Mouse (Mus musculus) left cerebral cortex, adult 9 months (tissue): ENCODE measurements around the gene Olfr522.
"Not testable (repeated sequence)": the region's sequence is repeated elsewhere in the genome, so short reads cannot be mapped to it uniquely, and the experiment has no call there.

Experiments
- DNase-seq, 2 experiments: peaks; one replicate each; pipeline ENCODE4 v3.0.0; 2022; ENCODE audit warnings: low spot score in 2 of 2

Gene Olfr522

GRCm38 (mm10) chr7:140160363-140160762 lies 4.2 kb downstream of the Olfr522 start:
- no peak for DNase-seq

- DNase-seq: peak; percentile 55 to 79
Measured at GRCm38 (mm10) chr7:140154218-140154927, 10.2 kb downstream of the Olfr522 start, which contains the start of gene Sprn. Gene Sprn, minus strand, starts transcription at chr7:140154877.

- DNase-seq: no peak
Measured at GRCm38 (mm10) chr7:140153829-140154217, 10.7 kb downstream of the Olfr522 start.

GRCm38 (mm10) chr7:140153383-140153782 lies 11.2 kb downstream of the Olfr522 start:
- DNase-seq: peak in 1 of 2 experiments; percentile 64

DNA sequence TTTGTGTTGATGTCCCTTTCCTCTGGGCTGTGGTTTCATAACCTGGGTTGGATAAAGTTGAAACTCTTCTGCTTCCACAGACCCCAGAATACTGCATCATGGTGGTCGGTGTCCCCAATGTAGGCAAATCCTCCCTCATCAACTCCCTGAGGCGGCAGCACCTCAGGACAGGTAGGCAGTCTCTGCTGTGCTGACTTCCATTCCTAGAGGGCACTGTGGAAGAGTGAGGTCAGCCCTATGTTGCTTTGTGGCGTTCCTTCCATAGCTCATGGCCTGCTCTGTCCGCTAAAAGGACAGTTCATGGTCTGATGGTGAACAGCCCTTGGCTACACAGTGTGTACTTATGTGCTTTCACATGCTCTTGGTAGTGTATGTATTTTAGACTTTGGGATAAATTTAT lies 20.0 kb downstream of the Olfr522 start:
- no peak for DNase-seq

- peak in 1 of 2 experiments; percentile 67 for DNase-seq
Measured at GRCm38 (mm10) chr7:140141350-140141749, 23.2 kb downstream of the Olfr522 start.

DNA sequence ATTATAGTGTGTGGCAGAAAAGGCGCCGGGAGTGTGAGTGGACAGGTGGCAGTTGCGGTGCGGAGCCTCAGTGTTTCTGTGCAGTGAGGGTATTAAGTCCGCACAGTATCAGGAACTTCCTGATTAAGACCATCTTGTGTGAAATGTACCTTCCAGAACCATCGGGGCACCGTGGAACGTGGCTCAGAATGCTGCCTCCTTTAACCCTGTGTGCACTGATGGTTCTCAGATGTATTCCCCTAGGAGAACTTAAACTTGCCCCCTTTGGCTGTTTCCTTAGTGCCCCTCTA lies 26.6 kb downstream of the Olfr522 start:
- DNase-seq: no peak

DNA sequence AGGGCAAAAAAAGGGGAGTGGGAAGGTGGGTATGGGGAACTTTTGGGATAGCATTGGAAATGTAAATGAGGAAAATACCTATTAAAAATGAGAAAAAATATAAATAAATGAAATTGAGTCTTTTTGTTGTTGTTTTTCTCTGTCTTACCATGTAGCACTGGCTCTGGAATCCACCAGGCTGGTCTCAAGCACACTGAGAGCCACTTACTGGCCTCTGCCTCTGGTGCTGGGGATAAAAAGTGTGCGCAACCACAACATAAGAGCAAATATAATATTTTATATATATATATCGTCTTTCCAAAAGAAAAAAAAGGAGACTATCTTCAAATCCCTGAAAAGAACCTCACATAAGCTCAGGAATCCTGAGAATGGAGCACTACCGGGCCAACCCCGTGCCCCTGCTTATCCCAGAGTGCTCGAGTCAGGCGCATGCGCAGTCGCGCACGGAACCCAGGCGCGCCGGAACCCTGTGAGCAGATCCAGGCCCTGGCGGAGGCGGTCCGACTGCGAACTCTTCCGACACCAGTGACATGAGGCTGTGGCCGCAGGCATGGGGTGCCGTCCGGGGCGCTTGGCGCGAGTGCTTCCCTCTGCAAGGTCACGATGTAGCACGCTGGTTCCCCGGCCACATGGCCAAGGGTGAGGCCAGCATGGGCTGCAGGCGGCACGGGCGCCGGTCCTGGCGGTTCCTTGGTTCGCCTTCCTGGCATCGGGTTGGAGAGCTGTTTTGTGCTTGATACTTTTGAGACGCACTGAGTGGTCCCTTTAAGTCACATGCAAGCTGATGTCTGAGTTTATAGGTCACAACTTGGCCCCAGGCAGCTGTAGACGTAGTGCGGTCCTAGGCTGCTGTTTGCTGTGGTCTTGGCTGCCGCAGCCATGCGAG lies 27.2 kb downstream of the Olfr522 start, which contains the start of gene Mtg1:
Gene Mtg1, plus strand, starts transcription at position 430 of the 886 bp plus-strand sequence.
- peak; percentile 89 to 98 for DNase-seq

- DNase-seq: no peak
Measured at GRCm38 (mm10) chr7:140135106-140135770, 29.3 kb downstream of the Olfr522 start.

DNA sequence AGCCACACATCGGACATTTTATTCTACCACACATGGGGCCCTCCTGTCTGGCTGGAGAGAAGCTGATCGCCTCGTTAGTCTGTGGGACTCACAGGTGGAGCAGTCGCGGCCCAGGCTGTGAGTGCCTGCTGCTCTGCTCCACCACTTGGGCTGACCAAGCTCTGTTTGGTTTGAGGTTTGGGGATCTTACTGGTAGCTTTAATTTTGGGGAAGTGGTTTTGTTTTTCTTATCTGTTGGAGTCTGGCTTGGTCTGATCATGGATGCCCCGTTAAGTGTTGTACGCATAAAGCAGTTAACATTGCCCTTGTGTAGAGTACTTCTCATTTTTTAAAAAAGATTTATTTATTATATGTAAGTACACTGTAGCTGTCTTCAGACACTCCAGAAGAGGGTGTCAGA lies 30.5 kb downstream of the Olfr522 start:
- DNase-seq: not testable (repeated sequence)

- DNase-seq: not testable (repeated sequence)
Measured at GRCm38 (mm10) chr7:140132184-140132583, 32.4 kb downstream of the Olfr522 start.

DNA sequence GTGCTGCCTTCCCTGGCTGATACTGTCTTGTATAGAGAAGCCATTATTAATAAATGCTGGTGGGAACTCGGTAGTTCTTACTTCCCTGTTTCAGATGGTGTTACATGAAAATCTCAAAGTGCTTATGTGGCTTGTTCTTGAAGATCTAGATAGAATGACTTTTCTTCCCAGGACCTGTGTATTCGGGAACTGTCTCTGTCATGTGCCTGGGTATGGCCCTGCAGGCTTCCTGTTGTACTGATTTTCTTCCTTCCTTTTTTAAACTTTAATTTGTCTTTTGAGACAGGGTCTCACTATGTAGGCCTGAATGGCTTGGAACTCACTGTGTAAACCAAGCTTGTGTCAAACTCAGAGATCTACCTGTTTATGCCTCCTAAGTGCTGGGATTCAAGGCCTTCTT lies 36.7 kb downstream of the Olfr522 start:
- no peak for DNase-seq

- no peak for DNase-seq
Measured at GRCm38 (mm10) chr7:140126934-140127333, 37.6 kb downstream of the Olfr522 start.

DNA sequence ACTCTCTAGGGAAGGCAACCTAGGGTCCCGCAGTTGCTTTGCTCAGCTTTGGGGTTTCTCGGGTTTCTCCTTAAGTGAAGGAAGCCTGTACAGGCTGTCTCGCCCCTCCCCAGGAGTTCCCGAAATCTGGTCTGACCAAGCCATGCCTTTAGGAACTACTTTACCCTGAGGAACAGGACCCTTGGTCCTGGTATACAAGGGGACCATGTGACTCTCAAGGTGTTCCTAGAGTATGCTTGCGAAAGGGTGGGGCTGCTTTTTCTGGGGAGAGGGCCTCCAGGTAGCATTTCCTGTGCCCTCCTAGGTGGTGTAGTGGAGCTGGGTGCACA lies 38.6 kb downstream of the Olfr522 start:
- DNase-seq: no peak

- peak; percentile 78 to 88 for DNase-seq
Measured at GRCm38 (mm10) chr7:140125278-140126021, 39.1 kb downstream of the Olfr522 start.

DNA sequence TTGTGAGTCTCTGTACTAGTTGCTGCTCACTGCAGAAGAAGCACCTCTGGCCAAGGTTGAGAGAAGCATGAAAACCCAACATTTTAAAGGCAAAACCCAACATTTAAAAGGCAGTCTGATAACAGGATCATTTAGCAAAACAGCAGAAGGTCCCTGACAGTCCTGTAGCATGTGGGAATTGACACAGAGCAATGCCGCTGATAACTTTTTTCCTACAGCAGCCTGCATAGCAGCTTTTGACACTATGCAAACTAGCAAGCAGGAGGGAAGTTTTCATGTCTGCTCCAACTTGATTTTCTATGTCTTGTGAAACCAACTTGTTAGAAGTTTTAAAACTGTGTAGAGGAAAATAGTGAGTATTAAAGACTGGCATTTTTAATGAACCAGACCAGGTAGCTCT lies 40.2 kb downstream of the Olfr522 start:
- no peak for DNase-seq

- DNase-seq: no peak
Measured at GRCm38 (mm10) chr7:140122765-140123164, 41.8 kb downstream of the Olfr522 start.

DNA sequence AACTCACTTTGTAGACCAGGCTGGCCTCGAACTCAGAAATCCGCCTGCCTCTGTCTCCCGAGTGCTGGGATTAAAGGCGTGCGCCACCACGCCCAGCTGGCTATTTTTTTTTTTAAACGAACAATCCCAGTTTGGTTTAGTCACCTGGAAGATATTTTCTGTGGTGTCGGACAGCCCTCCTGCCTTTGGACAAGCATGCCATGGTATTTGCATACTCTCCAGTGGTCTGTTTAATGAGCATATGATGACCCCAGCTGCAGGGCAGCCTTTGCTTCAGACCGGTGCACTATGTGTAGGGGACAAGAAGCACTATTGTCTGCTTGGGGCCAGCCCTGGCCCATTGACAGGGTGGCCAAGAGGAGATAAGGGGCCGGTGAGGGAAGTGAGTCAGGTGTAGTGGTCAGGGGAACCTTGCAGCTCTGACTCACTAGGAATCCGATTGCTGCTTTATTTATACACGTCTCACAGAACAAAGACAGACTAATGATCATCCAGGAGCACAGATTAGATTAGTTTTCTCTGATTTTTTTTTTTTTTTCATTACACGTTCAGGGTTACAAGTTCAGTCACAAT lies 43.1 kb downstream of the Olfr522 start:
- DNase-seq: no peak

- no peak for DNase-seq
Measured at GRCm38 (mm10) chr7:140120484-140120883, 44.1 kb downstream of the Olfr522 start.

DNA sequence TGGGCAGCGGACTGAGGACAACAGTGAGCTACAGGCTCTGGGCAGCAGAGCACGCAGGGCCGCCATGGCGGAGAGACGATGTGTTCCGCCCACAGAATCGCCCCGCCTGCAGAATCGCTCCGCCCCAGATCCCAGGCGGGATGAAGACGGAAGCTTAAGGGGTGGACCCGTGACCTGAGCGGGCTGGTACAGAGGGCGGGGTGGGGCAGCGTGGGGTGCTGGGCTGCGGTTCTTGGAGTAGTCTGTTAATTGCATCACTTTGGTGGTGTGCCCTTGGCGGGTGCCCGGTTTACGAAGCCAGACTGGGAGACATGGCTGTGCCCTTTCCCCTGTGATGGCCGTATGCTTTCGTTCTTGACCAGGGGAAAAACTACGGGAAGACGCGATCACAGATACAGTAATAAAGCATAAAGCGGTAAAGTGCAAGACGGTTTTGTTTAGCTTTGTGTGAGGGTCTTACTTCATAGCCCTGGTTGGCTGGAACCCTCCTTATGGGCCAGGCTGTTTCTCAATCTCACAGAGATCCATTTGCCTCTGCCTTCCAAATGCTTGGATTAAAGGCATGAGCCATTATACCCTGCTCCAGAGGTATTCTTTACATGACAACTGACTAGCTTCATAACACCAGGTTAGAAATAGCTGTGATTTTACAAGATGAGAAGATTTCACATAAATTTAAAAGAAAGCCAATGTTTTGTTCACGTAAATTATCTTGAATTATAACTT lies 48.1 kb downstream of the Olfr522 start, which contains the start of gene Echs1:
Gene Echs1, minus strand, starts transcription at position 148 of the 726 bp plus-strand sequence.
- peak; percentile 75 to 88 for DNase-seq
